Mouse (Mus musculus): Measurements from ENCODE around the gene Col23a1. TPM values are rescaled to one million over a fixed set of nuclear protein-coding genes. Genes with fewer than 3 reads are reported as not detected.
A peak's percentile ranks its signal among the peaks of the same experiment; 100 is the strongest.

The Col23a1 gene
- polyA plus RNA-seq, 1 experiment: 10.3 TPM

GRCm38 (mm10) chr11:51538919-51539758 lies 249.4 kb downstream of the Col23a1 start:
- TF ChIP-seq REST (IDR thresholded peaks at IDR 0.05; ENCODE audit: insufficient read depth, insufficient read length) (no peak), POLR2A (IDR thresholded peaks at IDR 0.05; ENCODE audit: insufficient read length, low read depth) (no peak), POLR2AphosphoS2 (IDR thresholded peaks at IDR 0.05; ENCODE audit: insufficient read length, low read depth) (no peak), TCF3 (IDR thresholded peaks at IDR 0.05; ENCODE audit: insufficient read length, low read depth) (no peak), E2F4 (IDR thresholded peaks at IDR 0.05; ENCODE audit: insufficient read depth) (no peak), TCF12 (IDR thresholded peaks at IDR 0.05; ENCODE audit: insufficient read depth, poor library complexity, severe bottlenecking) (no peak), MYOG (IDR thresholded peaks at IDR 0.05; ENCODE audit: control insufficient read depth in 1 of 3, insufficient read depth in 1 of 3, insufficient read length in 2 of 3, low read depth in 2 of 3) (no peak)
- Histone ChIP-seq H3K4me3 (no peak overlapping the region), H3K4me2 (ENCODE audit: low read depth) (no peak overlapping the region), H3K36me3 (ENCODE audit: control insufficient read depth, insufficient read depth) (no peaks in the 10 kb centered on the region), H3K79me2 (ENCODE audit: control insufficient read depth, insufficient read depth) (no peaks in the 10 kb centered on the region), H3K27me3 (ENCODE audit: control insufficient read depth, insufficient read depth, insufficient read length) (no peaks in the 10 kb centered on the region), H3ac (ENCODE audit: control insufficient read depth, insufficient read length) (no peak overlapping the region)

GRCm38 (mm10) chr11:51539759-51540282 lies 250.1 kb downstream of the Col23a1 start:
- TF ChIP-seq MYOG (IDR thresholded peaks at IDR 0.05; ENCODE audit: control insufficient read depth in 1 of 3, insufficient read depth in 1 of 3, insufficient read length in 2 of 3, low read depth in 2 of 3): no peak
- TF ChIP-seq MYOD1 (IDR thresholded peaks at IDR 0.05; ENCODE audit: control insufficient read depth in 1 of 3, insufficient read length in 2 of 3, low read depth in 2 of 3): no peak
- no peak overlapping the region for H3K4me3 ChIP-seq
- H3ac ChIP-seq (ENCODE audit: control insufficient read depth, insufficient read length): no peak overlapping the region
- H3K79me2 ChIP-seq (ENCODE audit: control insufficient read depth, insufficient read depth): no peaks in the 10 kb centered on the region
- H3K4me2 ChIP-seq (ENCODE audit: low read depth): no peak overlapping the region
- no peaks in the 10 kb centered on the region for H3K36me3 ChIP-seq (ENCODE audit: control insufficient read depth, insufficient read depth)
- H3K27me3 ChIP-seq (ENCODE audit: control insufficient read depth, insufficient read depth, insufficient read length): no peaks in the 10 kb centered on the region

- Histone ChIP-seq H3K4me2 (ENCODE audit: low read depth) (peak overlapping the region; percentile 8), H3ac (ENCODE audit: control insufficient read depth, insufficient read length) (no peak overlapping the region), H3K36me3 (ENCODE audit: control insufficient read depth, insufficient read depth) (no peaks in the 10 kb centered on the region), H3K4me3 (no peak overlapping the region), H3K27me3 (ENCODE audit: control insufficient read depth, insufficient read depth, insufficient read length) (peaks cover 4% of the 10 kb centered on the region), H3K79me2 (ENCODE audit: control insufficient read depth, insufficient read depth) (no peaks in the 10 kb centered on the region)
- TF ChIP-seq E2F4 (IDR thresholded peaks at IDR 0.05; ENCODE audit: insufficient read depth) (no peak), TCF3 (IDR thresholded peaks at IDR 0.05; ENCODE audit: insufficient read length, low read depth) (no peak), REST (IDR thresholded peaks at IDR 0.05; ENCODE audit: insufficient read depth, insufficient read length) (no peak), MYOD1 (IDR thresholded peaks at IDR 0.05; ENCODE audit: control insufficient read depth in 1 of 3, insufficient read length in 2 of 3, low read depth in 2 of 3) (no peak), MYOG (IDR thresholded peaks at IDR 0.05; ENCODE audit: control insufficient read depth in 1 of 3, insufficient read depth in 1 of 3, insufficient read length in 2 of 3, low read depth in 2 of 3) (no peak), SRF (IDR thresholded peaks at IDR 0.05; ENCODE audit: control insufficient read depth, insufficient read length, low read depth) (no peak), POLR2AphosphoS2 (IDR thresholded peaks at IDR 0.05; ENCODE audit: insufficient read length, low read depth) (no peak), CEBPB (IDR thresholded peaks at IDR 0.05; ENCODE audit: insufficient read depth, poor library complexity, severe bottlenecking) (no peak), POLR2A (IDR thresholded peaks at IDR 0.05; ENCODE audit: insufficient read length, low read depth) (no peak), USF1 (IDR thresholded peaks at IDR 0.05; ENCODE audit: low read depth) (no peak), TCF12 (IDR thresholded peaks at IDR 0.05; ENCODE audit: insufficient read depth, poor library complexity, severe bottlenecking) (no peak), MAX (IDR thresholded peaks at IDR 0.05; ENCODE audit: low read depth) (no peak)
Measured at GRCm38 (mm10) chr11:51542424-51542823, 252.7 kb downstream of the Col23a1 start.

- Histone ChIP-seq H3K4me2 (ENCODE audit: low read depth) (no peak overlapping the region), H3K27me3 (ENCODE audit: control insufficient read depth, insufficient read depth, insufficient read length) (peaks cover 12% of the 10 kb centered on the region)
Measured at GRCm38 (mm10) chr11:51543487-51544050, 253.8 kb downstream of the Col23a1 start.

More at GRCm38 (mm10) chr11:51543487-51544050, 253.8 kb downstream of the Col23a1 start:
- Histone ChIP-seq H3K4me3 (no peak overlapping the region), H3ac (ENCODE audit: control insufficient read depth, insufficient read length) (no peak overlapping the region), H3K36me3 (ENCODE audit: control insufficient read depth, insufficient read depth) (no peaks in the 10 kb centered on the region), H3K79me2 (ENCODE audit: control insufficient read depth, insufficient read depth) (no peaks in the 10 kb centered on the region)
- TF ChIP-seq MAX (IDR thresholded peaks at IDR 0.05; ENCODE audit: low read depth) (no peak), TCF12 (IDR thresholded peaks at IDR 0.05; ENCODE audit: insufficient read depth, poor library complexity, severe bottlenecking) (no peak), POLR2A (IDR thresholded peaks at IDR 0.05; ENCODE audit: insufficient read length, low read depth) (no peak), REST (IDR thresholded peaks at IDR 0.05; ENCODE audit: insufficient read depth, insufficient read length) (no peak), TCF3 (IDR thresholded peaks at IDR 0.05; ENCODE audit: insufficient read length, low read depth) (no peak), POLR2AphosphoS2 (IDR thresholded peaks at IDR 0.05; ENCODE audit: insufficient read length, low read depth) (no peak), E2F4 (IDR thresholded peaks at IDR 0.05; ENCODE audit: insufficient read depth) (no peak), MYOD1 (IDR thresholded peaks at IDR 0.05; ENCODE audit: control insufficient read depth in 1 of 3, insufficient read length in 2 of 3, low read depth in 2 of 3) (no peak), CEBPB (IDR thresholded peaks at IDR 0.05; ENCODE audit: insufficient read depth, poor library complexity, severe bottlenecking) (no peak)

Data from myocyte (in vitro differentiated cells).